Mouse (Mus musculus) cortical plate, adult 2 months (tissue): ENCODE results near the gene Larp4.

ENCODE experiments used
- CTCF ChIP-seq: fragments of 200-500 bp; IDR thresholded peaks from 2 replicates; pipeline ENCODE4 v1.5.1; 2011; ENCODE audit warnings: mild to moderate bottlenecking, control low read depth, low read length; ENCODE audit not compliant: insufficient read depth; ENCODE audit errors: extremely low read depth
- POLR2A ChIP-seq: fragments of 200-500 bp; IDR thresholded peaks from 2 replicates; pipeline ENCODE4 v1.6.1; 2011; ENCODE audit warnings: mild to moderate bottlenecking, low read length, control low read depth; ENCODE audit not compliant: insufficient read depth; ENCODE audit errors: extremely low read depth

DNA sequence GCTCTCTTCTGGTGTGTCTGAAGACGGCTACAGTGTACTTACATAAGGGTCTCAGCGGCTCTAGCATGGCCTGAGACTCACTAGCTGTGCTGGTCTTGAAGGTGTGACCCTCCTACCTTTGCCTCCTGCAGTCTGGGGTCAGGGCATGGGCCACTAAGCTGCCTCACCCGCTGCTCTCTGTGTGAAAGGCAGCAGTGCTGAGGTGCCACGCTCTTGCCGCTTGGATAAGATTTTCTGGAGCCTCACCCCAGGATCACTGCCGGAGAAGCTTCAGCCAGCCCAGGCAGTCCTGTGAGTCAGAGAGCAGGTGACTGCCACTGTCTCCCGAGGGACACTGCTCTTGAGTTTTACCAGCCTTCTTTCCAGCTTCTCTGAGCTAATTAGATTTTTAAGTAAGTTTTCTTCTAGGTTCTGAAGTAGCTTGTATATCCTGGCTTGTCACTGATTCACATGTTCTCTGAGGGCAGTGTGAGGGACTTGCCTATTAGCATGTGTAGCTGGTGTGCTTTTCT is 86.6 kb downstream of the Larp4 start:
- TF ChIP-seq POLR2A (no peak), CTCF (no peak)
